11 mouse cellular contexts compared by ENCODE assay signal in genomic region chr15:25763106-25763505, GRCm38 (mm10).
DNase-seq lines count a peak whose midpoint lies in the region; ATAC-seq and TF ChIP-seq lines count a peak whose summit lies in the region.
"Had no signal": no experiment of that assay in that cellular context is flagged by ENCODE, and none has a peak within 500 bp of the region (broad histone marks: within the 10 kb centered on the region; RNA-seq: fewer than 3 reads in every experiment).

No protein-coding gene starts in this region.

- H3K4me2 ChIP-seq in hindbrain, embryonic 15.5 days: peak overlapping the region; percentile 18
- H3K4me2 ChIP-seq in neural tube, embryonic 12.5 days (replicated peaks): peak overlapping the region; percentile 43
- H3K4me2 ChIP-seq: intestine, embryonic 15.5 days; limb, embryonic 15.5 days had no signal

- no peaks in the 10 kb centered on the region for H3K27me3 ChIP-seq in forebrain, embryonic 10.5 days (ENCODE audit: poor library complexity, severe bottlenecking)
- no peaks in the 10 kb centered on the region for H3K27me3 ChIP-seq in hindbrain, embryonic 15.5 days
- H3K27me3 ChIP-seq in neural tube, embryonic 12.5 days (replicated peaks): no peaks in the 10 kb centered on the region
- H3K27me3 ChIP-seq: intestine, embryonic 15.5 days; limb, embryonic 15.5 days had no signal

- DNase-seq in forebrain, embryonic 10.5 days (ENCODE audit: extremely low spot score, low spot score): no peak
- no peak for DNase-seq in lung, postnatal 14 days
- no peak for DNase-seq in kidney, adult 18-20 months
- DNase-seq in embryo, embryonic 10 days (ENCODE audit: low spot score): no peak
- DNase-seq: right cerebral cortex, postnatal 14 days had no signal

- H3K36me3 ChIP-seq in forebrain, embryonic 10.5 days (replicated peaks): peaks cover 12% of the 10 kb centered on the region
- no peaks in the 10 kb centered on the region for H3K36me3 ChIP-seq in hindbrain, embryonic 15.5 days
- no peaks in the 10 kb centered on the region for H3K36me3 ChIP-seq in neural tube, embryonic 12.5 days
- H3K36me3 ChIP-seq: intestine, embryonic 15.5 days had no signal

- ATAC-seq in hindbrain, embryonic 15.5 days (ENCODE audit: low FRiP score, low read depth): 0 out of 2 replicates have a peak, but pooled peaks have one; percentile 20
- ATAC-seq in neural tube, embryonic 12.5 days (ENCODE audit: low FRiP score, low read depth): no peak
- ATAC-seq: activated CD4-positive, CD25-positive, alpha-beta regulatory T cell, adult 4 months; intestine, embryonic 15.5 days had no signal

- 29% methylated on average over 7 of the region's 7 CpGs for WGBS in forebrain, embryonic 10.5 days
- WGBS in hindbrain, embryonic 15.5 days: 29% methylated on average over 7 of the region's 7 CpGs
- 37% methylated on average over 7 of the region's 7 CpGs for WGBS in neural tube, embryonic 12.5 days

- H3K9ac ChIP-seq in hindbrain, embryonic 15.5 days: no peak overlapping the region
- no peak overlapping the region for H3K9ac ChIP-seq in neural tube, embryonic 12.5 days
- H3K9ac ChIP-seq: intestine, embryonic 15.5 days; limb, embryonic 15.5 days had no signal

- no peak for TF ChIP-seq CTCF in cortical plate, adult 2 months (IDR thresholded peaks at IDR 0.05; ENCODE audit: extremely low read depth, insufficient read depth, low read length)

- no peak for TF ChIP-seq POLR2A in cortical plate, adult 2 months (IDR thresholded peaks at IDR 0.05; ENCODE audit: extremely low read depth, insufficient read depth, low read length)

- H3K27ac ChIP-seq in cortical plate, adult 2 months (ENCODE audit: insufficient read depth, low read length): peak overlapping the region; percentile 46; the same call in 1 of the 2 replicates
- peak overlapping the region; percentile 89 for H3K27ac ChIP-seq in forebrain, embryonic 10.5 days
- peak overlapping the region; percentile 79 for H3K27ac ChIP-seq in hindbrain, embryonic 15.5 days (replicated peaks)
- H3K27ac ChIP-seq in neural tube, embryonic 12.5 days: peak overlapping the region; percentile 69
- H3K27ac ChIP-seq: intestine, embryonic 15.5 days had no signal

- no peaks in the 10 kb centered on the region for H3K9me3 ChIP-seq in forebrain, embryonic 10.5 days
- no peaks in the 10 kb centered on the region for H3K9me3 ChIP-seq in hindbrain, embryonic 15.5 days
- H3K9me3 ChIP-seq in neural tube, embryonic 12.5 days: no peaks in the 10 kb centered on the region
- H3K9me3 ChIP-seq: intestine, embryonic 15.5 days; limb, embryonic 15.5 days had no signal

- H3K4me3 ChIP-seq in cortical plate, adult 2 months (ENCODE audit: insufficient read depth, low read length): no peak overlapping the region
- H3K4me3 ChIP-seq in forebrain, embryonic 10.5 days: peak overlapping the region; percentile 38
- no peak overlapping the region for H3K4me3 ChIP-seq in hindbrain, embryonic 15.5 days
- no peak overlapping the region for H3K4me3 ChIP-seq in neural tube, embryonic 12.5 days
- H3K4me3 ChIP-seq: intestine, embryonic 15.5 days; limb, embryonic 15.5 days had no signal

- peaks cover 5% of the 10 kb centered on the region for H3K4me1 ChIP-seq in cortical plate, adult 2 months (ENCODE audit: control insufficient read depth, insufficient read depth, low read length)
- peaks cover 100% of the 10 kb centered on the region for H3K4me1 ChIP-seq in forebrain, embryonic 10.5 days
- H3K4me1 ChIP-seq in hindbrain, embryonic 15.5 days (replicated peaks): peaks cover 73% of the 10 kb centered on the region
- H3K4me1 ChIP-seq in neural tube, embryonic 12.5 days: peaks cover 75% of the 10 kb centered on the region
